Mouse (Mus musculus) intestine, embryonic 14.5 days (tissue): Measurements from ENCODE around the gene Zfp14. TPM values are rescaled to one million over a fixed set of nuclear protein-coding genes. Genes with fewer than 3 reads are reported as not detected.

ENCODE experiments used
- ATAC-seq: fragments of 200-750 bp; cut with Nextera tagmentation; replicated peaks from 2 replicates; pipeline ENCODE4 v1.8.0; 2017; ENCODE audit warnings: low read depth, moderate number of reproducible peaks, moderate TSS enrichment, moderate library complexity; ENCODE audit not compliant: low FRiP score, low TSS enrichment
- DNase-seq: peaks from one replicate; pipeline ENCODE4 v3.0.0-alpha.2; 2018; ENCODE audit warnings: low spot score
- H3K27ac ChIP-seq: fragments of 300-500 bp; sonication (generic); 2 replicates; pipeline ENCODE4 v1.5.1; 2014; ENCODE audit warnings: low read depth, mild to moderate bottlenecking, control low read depth
- H3K27me3 ChIP-seq: fragments of 300-500 bp; sonication (generic); replicated peaks from 2 replicates; pipeline ENCODE4 v1.6.1; 2014; ENCODE audit warnings: low read length, control low read depth; ENCODE audit not compliant: control insufficient read depth, insufficient read depth
- H3K36me3 ChIP-seq: fragments of 300-500 bp; sonication (generic); 2 replicates; pipeline ENCODE4 v1.6.1; 2014; ENCODE audit warnings: low read length, control low read depth; ENCODE audit not compliant: control insufficient read depth, insufficient read depth
- H3K4me1 ChIP-seq: fragments of 300-500 bp; sonication (generic); replicated peaks from 2 replicates; pipeline ENCODE4 v1.6.1; 2014; ENCODE audit warnings: low read length, control low read depth, mixed read lengths; ENCODE audit not compliant: control insufficient read depth, insufficient read depth
- H3K4me2 ChIP-seq: fragments of 300-500 bp; sonication (generic); 2 replicates; pipeline ENCODE4 v1.6.1; 2014; ENCODE audit warnings: low read length
- H3K4me3 ChIP-seq: fragments of 300-500 bp; sonication (generic); 2 replicates; pipeline ENCODE4 v1.5.1; 2014; ENCODE audit warnings: low read depth, low read length, control low read depth, mixed read lengths
- H3K9ac ChIP-seq: fragments of 300-500 bp; sonication (generic); 2 replicates; pipeline ENCODE4 v1.6.1; 2014; ENCODE audit warnings: mild to moderate bottlenecking, low read length
- H3K9me3 ChIP-seq: fragments of 300-500 bp; sonication (generic); 2 replicates; pipeline ENCODE4 v1.6.1; 2016; ENCODE audit warnings: low read length, control low read depth; ENCODE audit not compliant: control insufficient read depth
- WGBS: fragments of 180-500 bp; shearing (Covaris S2); extraction: QIAGEN DNeasy Blood & Tissue Kit; methylation state at CpG from one replicate; pipeline ENCODE4 v1.1.7; 2014; 5-methylcytosine and 5-hydroxymethylcytosine counted together
- polyA plus RNA-seq: library from polyadenylated mRNA; unstranded; fragments of >200 nt; fragmentation: Nextera tagmentation; extraction: Ambion mirVana; gene quantifications from 2 replicates; pipeline ENCODE4 v1.2.1, GENCODE M21; 2014

Gene Zfp14
- polyA plus RNA-seq, 1 experiment from 2014 or later = 3.5 TPM

DNA sequence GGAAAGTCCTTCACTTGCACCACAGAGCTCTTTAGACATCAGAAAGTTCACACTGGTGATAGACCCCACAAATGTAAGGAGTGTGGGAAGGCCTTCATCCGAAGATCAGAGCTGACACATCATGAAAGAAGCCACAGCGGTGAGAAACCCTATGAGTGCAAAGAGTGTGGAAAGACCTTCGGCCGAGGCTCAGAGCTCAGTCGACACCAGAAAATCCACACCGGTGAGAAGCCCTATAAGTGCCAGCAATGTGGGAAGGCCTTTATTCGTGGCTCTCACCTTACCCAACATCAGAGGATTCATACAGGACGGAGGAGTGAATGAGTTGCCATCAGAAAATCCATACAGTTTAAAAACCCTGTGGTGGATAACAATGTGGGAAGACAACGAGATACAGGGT is 27.9 kb downstream of the Zfp14 start:
- DNase-seq (no peak), ATAC-seq (no peak)
- Histone ChIP-seq H3K36me3 (peaks cover 75% of the 10 kb centered on the region), H3K27ac (no peak overlapping the region), H3K9me3 (no peaks in the 10 kb centered on the region), H3K4me3 (no peak overlapping the region), H3K27me3 (no peaks in the 10 kb centered on the region), H3K9ac (no peak overlapping the region), H3K4me2 (no peak overlapping the region), H3K4me1 (no peaks in the 10 kb centered on the region)
- WGBS = 96% methylated on average over 9 of the region's 9 CpGs

DNA sequence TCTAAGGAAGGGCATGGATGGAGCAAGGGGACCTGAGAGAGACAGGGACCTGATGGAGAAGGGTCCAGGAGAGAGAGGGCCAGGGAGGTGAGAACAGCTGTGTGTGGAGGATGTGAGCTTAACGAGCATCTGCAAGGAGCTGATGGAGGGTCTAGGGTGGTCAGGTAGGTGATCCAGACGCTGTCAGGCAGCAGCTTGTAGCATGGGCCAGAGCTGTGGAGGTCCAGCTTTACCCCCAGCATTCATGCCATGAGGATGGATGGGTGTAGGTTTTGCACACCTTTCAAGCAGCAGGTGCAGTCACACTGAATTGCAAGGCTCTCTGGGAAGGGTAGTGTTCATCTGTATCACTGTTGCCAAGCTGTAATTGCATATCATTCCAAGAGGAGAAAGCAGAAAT is 31.6 kb downstream of the Zfp14 start:
- H3K27ac ChIP-seq = no peak overlapping the region
- H3K27me3 ChIP-seq = no peaks in the 10 kb centered on the region
- no peaks in the 10 kb centered on the region for H3K9me3 ChIP-seq
- H3K4me1 ChIP-seq = no peaks in the 10 kb centered on the region
- H3K4me3 ChIP-seq = no peak overlapping the region
- no peak overlapping the region for H3K4me2 ChIP-seq
- 97% methylated on average over 2 of the region's 2 CpGs for WGBS
- H3K9ac ChIP-seq = no peak overlapping the region
- DNase-seq = no peak
- H3K36me3 ChIP-seq = peaks cover 83% of the 10 kb centered on the region
- no peak for ATAC-seq

DNA sequence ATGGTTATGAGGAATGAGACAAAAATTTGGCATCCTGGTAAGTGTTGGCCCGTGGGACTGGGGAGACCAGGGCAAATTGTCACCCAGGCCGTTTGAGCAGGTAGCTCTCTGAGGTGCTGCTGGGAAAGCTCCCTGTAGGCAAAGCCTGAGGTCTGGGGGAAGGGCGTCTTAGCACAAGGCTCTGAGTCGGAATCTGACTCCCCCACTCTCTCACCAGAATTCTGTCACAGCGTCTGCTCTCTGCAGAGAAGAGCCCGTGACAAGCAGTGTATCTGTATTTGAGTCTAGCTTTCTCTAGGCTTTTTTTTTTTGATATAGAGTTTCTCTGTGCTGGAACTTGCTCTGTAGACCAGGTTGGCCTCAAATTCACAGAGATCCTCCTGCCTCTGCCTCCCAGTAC is 34.0 kb downstream of the Zfp14 start:
- H3K4me3 ChIP-seq = no peak overlapping the region
- no peaks in the 10 kb centered on the region for H3K27me3 ChIP-seq
- no peak overlapping the region for H3K27ac ChIP-seq
- DNase-seq (no peak), ATAC-seq (no peak)
- H3K9me3 ChIP-seq = no peaks in the 10 kb centered on the region
- no peaks in the 10 kb centered on the region for H3K4me1 ChIP-seq
- peaks cover 74% of the 10 kb centered on the region for H3K36me3 ChIP-seq
- 87% methylated on average over 6 of the region's 6 CpGs for WGBS
- H3K4me2 ChIP-seq = no peak overlapping the region
- H3K9ac ChIP-seq = no peak overlapping the region

DNA sequence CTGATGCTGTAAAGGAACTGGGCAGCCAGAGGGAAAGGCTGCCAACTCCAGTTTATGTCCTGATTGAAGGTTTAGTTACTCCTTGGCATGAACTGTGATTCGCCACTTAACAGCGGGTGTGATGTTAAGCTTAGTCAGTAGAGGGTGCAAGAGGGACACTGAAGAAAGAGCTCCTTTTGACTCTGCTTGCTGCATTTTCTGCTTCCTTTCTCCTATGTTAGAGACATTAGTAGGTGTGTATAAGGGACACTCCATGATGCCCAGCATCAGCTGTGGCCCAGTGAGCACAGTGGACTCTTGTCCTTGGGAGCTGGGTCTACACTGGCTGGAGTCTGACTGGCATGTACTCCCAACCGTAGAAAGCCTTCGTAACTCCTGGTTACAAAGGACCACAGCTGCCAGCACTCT is 38.2 kb downstream of the Zfp14 start:
- Histone ChIP-seq H3K27me3 (no peaks in the 10 kb centered on the region), H3K9me3 (no peaks in the 10 kb centered on the region), H3K4me3 (no peak overlapping the region), H3K36me3 (peaks cover 51% of the 10 kb centered on the region), H3K9ac (no peak overlapping the region), H3K27ac (no peak overlapping the region), H3K4me2 (no peak overlapping the region), H3K4me1 (no peaks in the 10 kb centered on the region)
- ATAC-seq (no peak), DNase-seq (peak; percentile 62)
- 73% methylated on average over 4 of the region's 4 CpGs for WGBS

DNA sequence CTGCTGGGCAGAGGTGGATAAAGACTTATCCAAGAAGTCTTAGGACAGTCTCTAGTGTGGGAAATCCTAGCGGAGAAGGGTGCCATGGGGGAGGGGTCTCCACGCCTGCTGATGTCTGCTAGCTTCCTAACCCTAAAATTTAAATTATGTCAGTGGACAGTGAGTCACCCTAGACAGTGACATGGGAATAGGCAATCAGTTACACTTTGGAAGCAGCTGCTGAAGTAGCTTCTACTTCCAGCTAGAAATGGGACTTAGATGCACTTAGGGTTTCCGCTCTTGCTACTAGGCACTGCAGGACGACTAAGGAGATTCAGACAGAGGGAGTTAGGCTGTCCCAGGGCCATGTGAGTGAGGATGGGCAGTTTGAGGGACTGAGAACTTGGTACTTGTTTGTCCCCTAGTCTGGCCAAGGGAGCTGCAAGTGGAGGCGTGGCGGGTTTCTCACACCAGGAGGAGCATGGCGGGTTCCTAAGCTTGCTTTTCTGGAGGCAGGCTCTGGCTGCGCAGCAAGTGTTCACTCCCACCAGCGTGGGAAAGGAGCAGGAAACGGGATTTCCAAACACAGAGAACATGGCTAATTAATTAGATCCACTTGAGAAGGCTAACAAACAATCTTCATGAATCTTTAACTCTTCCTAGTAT is 40.5 kb downstream of the Zfp14 start:
- Histone ChIP-seq H3K27me3 (no peaks in the 10 kb centered on the region), H3K36me3 (peaks cover 48% of the 10 kb centered on the region), H3K9ac (no peak overlapping the region), H3K9me3 (no peaks in the 10 kb centered on the region), H3K4me3 (no peak overlapping the region), H3K4me2 (no peak overlapping the region), H3K27ac (no peak overlapping the region), H3K4me1 (no peaks in the 10 kb centered on the region)
- no peak for ATAC-seq
- DNase-seq = no peak
- 72% methylated on average over 10 of the region's 10 CpGs for WGBS

DNA sequence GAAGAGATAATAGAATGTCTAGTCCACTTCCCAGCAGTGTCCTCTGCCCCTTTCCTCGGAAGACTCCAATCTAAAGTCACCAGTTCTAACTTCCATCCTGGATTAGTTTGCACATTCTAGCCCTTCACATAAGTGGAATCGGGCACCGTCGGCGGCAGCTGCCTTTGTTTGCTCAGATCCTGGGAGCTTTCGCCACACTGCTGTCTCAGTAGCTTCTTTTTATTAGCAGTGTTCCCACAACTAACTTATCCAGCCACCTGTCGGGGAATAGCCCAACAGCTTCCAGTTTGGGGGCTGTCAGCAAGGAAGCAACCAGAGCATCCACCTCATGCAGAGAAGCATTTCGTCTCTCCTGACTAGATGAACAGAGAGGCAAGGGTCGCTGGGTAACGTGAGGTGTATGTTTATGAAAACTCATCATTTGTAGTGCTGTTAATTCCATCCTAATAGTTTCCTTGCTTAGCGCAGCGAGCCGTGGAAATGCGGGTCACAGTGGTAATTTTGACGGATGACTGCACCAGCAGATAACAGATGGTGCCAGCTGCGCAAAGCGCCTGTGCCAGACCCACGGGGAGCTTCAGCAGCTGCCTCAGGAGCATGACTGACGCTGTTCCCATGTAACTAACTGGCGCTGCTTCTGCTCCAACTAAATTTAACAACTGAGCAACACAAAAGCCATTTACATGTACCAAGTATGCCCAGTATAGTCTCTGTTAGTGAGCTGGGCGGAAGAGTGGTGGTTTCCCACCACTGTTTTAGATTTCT is 41.7 kb downstream of the Zfp14 start:
- Histone ChIP-seq H3K27me3 (no peaks in the 10 kb centered on the region), H3K4me1 (no peaks in the 10 kb centered on the region), H3K4me2 (no peak overlapping the region), H3K27ac (no peak overlapping the region), H3K4me3 (no peak overlapping the region), H3K9me3 (no peaks in the 10 kb centered on the region), H3K9ac (no peak overlapping the region), H3K36me3 (peaks cover 47% of the 10 kb centered on the region)
- no peak for DNase-seq
- 61% methylated on average over 21 of the region's 21 CpGs for WGBS
- no peak for ATAC-seq

DNA sequence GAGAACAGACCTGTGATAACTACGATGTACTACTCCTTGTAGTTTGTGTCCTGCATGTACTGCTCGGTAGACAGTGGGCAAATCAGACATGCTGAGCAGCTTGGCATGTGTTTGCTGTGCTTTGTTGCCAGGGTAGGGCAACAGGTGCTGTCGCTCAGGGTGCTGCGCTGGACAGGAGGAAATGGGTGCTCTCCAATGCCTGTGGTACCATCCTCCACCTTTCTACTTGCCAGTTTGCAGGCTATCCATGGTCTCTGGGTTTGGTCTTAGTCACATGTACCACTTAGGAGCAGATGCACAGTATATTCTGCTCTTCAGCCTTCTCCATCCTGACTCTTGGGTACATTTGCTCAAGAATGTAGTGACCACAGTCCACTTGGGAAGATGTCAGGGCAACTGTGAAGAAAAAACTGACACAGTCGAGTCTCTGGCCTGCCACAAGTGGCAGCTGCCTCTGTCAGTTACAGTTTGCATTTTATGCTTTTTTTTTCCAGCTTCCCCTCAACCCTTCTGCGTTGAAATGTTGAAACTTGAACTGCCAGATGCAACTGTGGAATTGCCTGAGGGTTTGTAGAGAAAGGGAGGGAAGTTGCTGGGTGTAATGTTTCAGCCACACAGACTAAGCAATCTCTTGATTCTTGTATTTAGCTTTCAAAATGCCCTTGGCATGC is 43.0 kb downstream of the Zfp14 start:
- Histone ChIP-seq H3K4me2 (no peak overlapping the region), H3K9me3 (no peaks in the 10 kb centered on the region), H3K4me3 (no peak overlapping the region), H3K27me3 (no peaks in the 10 kb centered on the region), H3K4me1 (no peaks in the 10 kb centered on the region), H3K9ac (no peak overlapping the region), H3K27ac (no peak overlapping the region), H3K36me3 (peaks cover 43% of the 10 kb centered on the region)
- 76% methylated on average over 6 of the region's 6 CpGs for WGBS
- DNase-seq (no peak), ATAC-seq (no peak)

DNA sequence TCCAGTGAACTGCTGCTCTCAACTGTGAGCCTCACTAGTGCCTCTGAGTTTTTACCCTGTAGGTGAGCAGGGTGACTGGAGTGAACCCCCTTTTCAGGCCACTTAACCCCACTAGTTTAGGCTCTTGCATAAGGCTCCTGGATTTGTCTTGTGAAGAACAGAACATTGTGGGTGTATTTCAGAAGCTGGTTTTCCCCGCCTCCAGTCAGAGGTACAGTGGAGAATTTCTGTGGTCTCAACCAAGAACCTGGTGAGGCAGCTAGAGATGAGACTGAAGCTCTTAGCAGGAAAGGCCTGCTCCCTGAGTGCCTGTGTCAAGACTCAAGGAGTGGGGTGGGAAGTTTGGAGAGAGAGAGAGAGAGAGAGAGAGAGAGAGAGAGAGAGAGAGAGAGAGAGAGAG is 43.6 kb downstream of the Zfp14 start:
- no peak overlapping the region for H3K27ac ChIP-seq

More for the DNA sequence above, 43.6 kb downstream of the Zfp14 start:
- no peak overlapping the region for H3K4me2 ChIP-seq
- no peaks in the 10 kb centered on the region for H3K9me3 ChIP-seq
- no peak overlapping the region for H3K9ac ChIP-seq
- no peak overlapping the region for H3K4me3 ChIP-seq
- H3K4me1 ChIP-seq = no peaks in the 10 kb centered on the region
- H3K36me3 ChIP-seq = peaks cover 48% of the 10 kb centered on the region
- no peaks in the 10 kb centered on the region for H3K27me3 ChIP-seq
- 90% methylated on average over 1 of the region's 1 CpGs for WGBS
- DNase-seq = no peak
- no peak for ATAC-seq
